Mouse (Mus musculus) forebrain, embryonic 11.5 days (tissue): Measurements from ENCODE around the gene Mmp12. TPM values are rescaled to one million over a fixed set of nuclear protein-coding genes. Genes with fewer than 3 reads are reported as not detected.

Source experiments
- polyA plus RNA-seq: library from polyadenylated mRNA; unstranded; fragments of >200 nt; fragmentation: Nextera tagmentation; extraction: Ambion mirVana; gene quantifications from 2 replicates; pipeline ENCODE4 v1.2.1, GENCODE M21; 2014

Mmp12 gene
- polyA plus RNA-seq, 1 experiment from 2014 or later, result not detected

Other genes starting within 250 kb of the Mmp12 start
- gene Dync2h1, start 159.9 kb upstream of the Mmp12 start, polyA plus RNA-seq, result 27.8 and 34.8 TPM in 2 replicates
- gene Dcun1d5, start 159.9 kb upstream of the Mmp12 start, polyA plus RNA-seq, result 140 and 141 TPM in 2 replicates
- not detected in 2 replicates for gene Mmp13, start 71.9 kb upstream of the Mmp12 start, polyA plus RNA-seq
- not detected in 2 replicates for gene Mmp1b, start 43.7 kb downstream of the Mmp12 start, polyA plus RNA-seq
- not detected in 2 replicates for gene Mmp3, start 101.4 kb downstream of the Mmp12 start, polyA plus RNA-seq
- gene Mmp10, start 158.0 kb downstream of the Mmp12 start, polyA plus RNA-seq, result not detected in 2 replicates
- not detected in 2 replicates for gene Mmp8, start 214.1 kb downstream of the Mmp12 start, polyA plus RNA-seq
- gene Mmp27, start 227.0 kb downstream of the Mmp12 start, polyA plus RNA-seq, result not detected in 2 replicates